In the genomic region with DNA sequence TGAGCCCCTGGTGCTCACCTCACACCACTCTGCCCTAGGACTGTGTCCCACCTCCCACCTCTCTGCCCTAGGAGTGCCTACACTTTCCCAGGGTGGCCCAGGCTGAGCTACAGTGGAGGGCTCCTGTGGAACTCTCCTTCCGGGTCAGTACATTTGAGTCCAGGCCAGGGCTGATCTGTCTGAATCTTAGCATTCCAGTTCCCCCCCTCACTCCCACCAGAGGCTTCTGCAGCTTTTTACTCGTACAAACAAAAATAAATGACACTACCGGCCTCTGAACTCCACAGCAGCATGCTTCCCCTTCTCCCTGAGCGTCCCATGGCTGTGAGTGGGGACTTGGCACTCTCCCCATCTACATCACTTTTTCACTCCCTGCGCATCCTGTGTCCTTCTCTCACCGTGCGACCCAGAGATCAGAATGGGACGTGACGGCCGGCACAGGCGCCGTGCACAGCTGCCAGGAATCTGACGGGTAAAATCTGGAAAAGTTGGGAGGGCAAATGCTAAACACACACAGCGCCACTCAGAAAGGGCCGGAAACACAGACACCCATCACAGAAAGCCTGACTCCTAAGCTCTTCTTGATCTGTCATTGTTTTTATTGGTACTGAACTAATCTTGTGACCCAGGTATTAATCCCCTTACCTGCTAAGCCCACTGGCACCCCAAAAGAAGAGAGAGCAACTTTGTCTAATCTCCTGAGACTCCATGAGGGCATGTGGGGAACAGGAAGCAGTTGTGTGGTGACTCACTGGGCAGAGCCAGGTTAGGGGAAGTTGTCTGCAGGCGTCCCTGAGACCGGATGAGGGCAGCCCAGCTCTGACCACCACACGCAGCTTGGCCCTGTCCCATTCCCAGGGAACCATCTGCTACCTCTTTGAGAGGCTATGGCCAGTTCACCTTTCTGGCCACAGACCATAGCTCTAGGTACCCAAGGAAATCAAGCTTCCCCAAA, we compare ENCODE assay signal across 8 mouse cellular contexts. TPM values are rescaled to one million over a fixed set of nuclear protein-coding genes. Genes with fewer than 3 reads are reported as not detected.
DNase-seq lines count a peak whose midpoint lies in the region; ATAC-seq and TF ChIP-seq lines count a peak whose summit lies in the region.
"Had no signal": no experiment of that assay in that cellular context is flagged by ENCODE, and none has a peak within 500 bp of the region (broad histone marks: within the 10 kb centered on the region; RNA-seq: fewer than 3 reads in every experiment).

No protein-coding gene starts in this region.

- H3K4me1 ChIP-seq in embryonic facial prominence, embryonic 12.5 days, result peaks cover 30% of the 10 kb centered on the region

- TF ChIP-seq POLR2A in myocyte (IDR thresholded peaks at IDR 0.05; ENCODE audit: insufficient read length, low read depth), result no peak

- 0 out of 2 replicates have a peak overlapping the region, but pooled peaks have one; percentile 1 for H3K27ac ChIP-seq in embryonic facial prominence, embryonic 12.5 days
- H3K27ac ChIP-seq: embryonic facial prominence, embryonic 15.5 days had no signal

- H3K36me3 ChIP-seq in embryonic facial prominence, embryonic 12.5 days, result peaks cover 19% of the 10 kb centered on the region; the same call in 1 of the 2 replicates
- peaks cover 12% of the 10 kb centered on the region for H3K36me3 ChIP-seq in myocyte (ENCODE audit: control insufficient read depth, insufficient read depth)

- no peak overlapping the region for H3K4me2 ChIP-seq in embryonic facial prominence, embryonic 12.5 days (replicated peaks)
- H3K4me2 ChIP-seq in myocyte (ENCODE audit: low read depth), result peak overlapping the region; percentile 48
- H3K4me2 ChIP-seq: embryonic facial prominence, embryonic 15.5 days had no signal

- 75% methylated on average over 18 of the region's 18 CpGs for WGBS in embryonic facial prominence, embryonic 12.5 days

- H3K9ac ChIP-seq in embryonic facial prominence, embryonic 12.5 days, result no peak overlapping the region
- H3K9ac ChIP-seq: embryonic facial prominence, embryonic 15.5 days had no signal

- no peaks in the 10 kb centered on the region for H3K79me2 ChIP-seq in myocyte (ENCODE audit: control insufficient read depth, insufficient read depth)

- H3K27me3 ChIP-seq in embryonic facial prominence, embryonic 12.5 days, result no peaks in the 10 kb centered on the region
- H3K27me3 ChIP-seq in myocyte (ENCODE audit: control insufficient read depth, insufficient read depth, insufficient read length), result no peaks in the 10 kb centered on the region
- H3K27me3 ChIP-seq: embryonic facial prominence, embryonic 15.5 days had no signal

- no peak for ATAC-seq in embryonic facial prominence, embryonic 12.5 days (ENCODE audit: insufficient number of reproducible peaks, insufficient read depth, low FRiP score, low TSS enrichment)

- no peak overlapping the region for H3ac ChIP-seq in myocyte (ENCODE audit: control insufficient read depth, insufficient read length)

- H3K4me3 ChIP-seq in embryonic facial prominence, embryonic 12.5 days, result no peak overlapping the region
- peak overlapping the region; percentile 14 for H3K4me3 ChIP-seq in myocyte
- H3K4me3 ChIP-seq: embryonic facial prominence, embryonic 15.5 days had no signal

- peak; percentile 27 to 41 for DNase-seq in spleen, postnatal 36 days (ENCODE audit: low spot score in 2 of 2)
- no peak for DNase-seq in spleen, postnatal 10 days (ENCODE audit: low spot score in 2 of 2)
- DNase-seq in kidney, adult 9 months, result peak; percentile 57
- DNase-seq in right cerebral cortex, adult 2 months (ENCODE audit: low spot score in 2 of 2), result no peak
- DNase-seq in frontal cortex, postnatal 25 days (ENCODE audit: low spot score in 2 of 2), result no peak

- H3K9me3 ChIP-seq in embryonic facial prominence, embryonic 12.5 days, result no peaks in the 10 kb centered on the region
- H3K9me3 ChIP-seq: embryonic facial prominence, embryonic 15.5 days had no signal

TF ChIP-seq in myocyte, 11 proteins besides CTCF, POLR2A, EP300 and RAD21:
- TF ChIP-seq MYOD1 (IDR thresholded peaks at IDR 0.05; ENCODE audit: control insufficient read depth in 1 of 3, insufficient read length in 2 of 3, low read depth in 2 of 3) (peak in 1 of 3 experiments; percentile 8), USF1 (IDR thresholded peaks at IDR 0.05; ENCODE audit: low read depth) (no peak)

RNA-seq across cellular contexts. Expression of a gene that starts 16.4 kb away (rescaled TPM):
- 39.2 and 44.8 TPM in 2 replicates for polyA plus RNA-seq in embryonic facial prominence, embryonic 12.5 days (2016; fragmentation: Nextera tagmentation; extraction: Ambion mirVana)
- polyA plus RNA-seq in myocyte (2012; fragmentation: generic; extraction: Trizol), result 0.11 TPM

RNA-seq across cellular contexts. Expression of a gene that starts 25.8 kb away (rescaled TPM):
- polyA plus RNA-seq in embryonic facial prominence, embryonic 12.5 days (2016; fragmentation: Nextera tagmentation; extraction: Ambion mirVana), result 30.0 and 31.5 TPM in 2 replicates
- 12.2 TPM for polyA plus RNA-seq in myocyte (2012; fragmentation: generic; extraction: Trizol)

RNA-seq across cellular contexts. Expression of a gene that starts 38.2 kb away (rescaled TPM):
- 22.6 and 23.3 TPM in 2 replicates for polyA plus RNA-seq in embryonic facial prominence, embryonic 12.5 days (2016; fragmentation: Nextera tagmentation; extraction: Ambion mirVana)
- polyA plus RNA-seq in myocyte (2012; fragmentation: generic; extraction: Trizol), result 15.8 TPM

RNA-seq across cellular contexts. Expression of a gene that starts 40.7 kb away (rescaled TPM):
- polyA plus RNA-seq in embryonic facial prominence, embryonic 12.5 days (2016; fragmentation: Nextera tagmentation; extraction: Ambion mirVana), result 5.1 and 5.7 TPM in 2 replicates
- polyA plus RNA-seq in myocyte (2012; fragmentation: generic; extraction: Trizol), result 0.16 TPM

Comparison
In these comparisons a context has a peak if more than half of its experiments do, and no peak if none do; other contexts are left out.
1. DNase-seq: peak in spleen, postnatal 36 days (2 of 2) and kidney, adult 9 months (single experiment); none in spleen, postnatal 10 days (0 of 2), right cerebral cortex, adult 2 months (0 of 2) and frontal cortex, postnatal 25 days (0 of 2).
2. RNA of a gene that starts 16.4 kb away (polyA plus RNA-seq): 39.2 to 44.8 TPM in embryonic facial prominence, embryonic 12.5 days; 0.11 TPM in myocyte (single experiment); every median in the first group is over 10 times any median in the second.